Mouse (Mus musculus) Patski (cell line): ENCODE data around the gene Sephs1. TPM values are rescaled to one million over a fixed set of nuclear protein-coding genes. Genes with fewer than 3 reads are reported as not detected.

ENCODE experiments used
- ATAC-seq: fragments of 100-300 bp; one replicate; pipeline ENCODE4 v1.8.0; 2021
- CTCF ChIA-PET: fragments of 350-600 bp; sonication (Branson Sonifier 250); formaldehyde crosslinking; loops from one replicate; lab custom pipeline; 2022; ENCODE audit warnings: inconsistent platforms; lab: Charles Lee
- POLR2A ChIA-PET: fragments of 350-600 bp; sonication (Branson Sonifier 250); formaldehyde crosslinking; loops from one replicate; lab custom pipeline; 2022; ENCODE audit warnings: antibody characterized with exemption, inconsistent platforms; lab: Charles Lee
- DNase-seq: peaks from one replicate; pipeline ENCODE4 v3.0.0-alpha.2; 2011; ENCODE audit warnings: low read depth, low spot score
- H3K27me3 ChIP-seq: fragments of 371-371 bp; one replicate; pipeline ENCODE4 v1.5.1; 2021
- CTCF ChIP-seq: fragments of 100-300 bp; IDR thresholded peaks from one replicate; pipeline ENCODE4 v1.5.1; 2021
- in situ Hi-C: fragments of 300-500 bp; cut with MboI; formaldehyde crosslinking; loops from 3 replicates; pipeline ENCODE4 v1.11.1; 2018; ENCODE audit warnings: low pct_unique_long_range_greater_than_20kb, mixed read lengths
- polyA plus RNA-seq: library from polyadenylated mRNA; unstranded; gene quantifications from one replicate; pipeline ENCODE4 v1.2.3, GENCODE M21; 2021

Sephs1 gene
- polyA plus RNA-seq, 1 experiment from 2014 or later: 46.6 TPM

DNA sequence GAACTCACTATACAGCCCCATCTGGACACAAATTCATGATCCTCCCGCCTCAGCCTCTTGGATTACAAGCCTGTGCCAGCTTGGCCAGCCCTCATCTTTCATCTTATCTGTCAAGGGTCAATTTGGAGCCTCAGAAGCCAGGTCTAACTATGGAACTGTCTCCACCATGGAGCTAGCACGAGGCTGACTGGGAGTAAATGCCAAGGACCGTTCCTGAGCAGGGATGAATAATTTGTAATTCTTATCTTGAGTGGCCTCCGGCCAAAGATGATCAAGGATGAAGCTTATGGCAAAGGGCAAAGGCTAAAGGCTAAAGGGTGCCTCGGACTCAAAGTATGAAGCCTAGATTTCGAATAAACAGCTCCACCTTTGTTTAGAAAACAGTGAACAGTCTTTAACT, 8.0 kb upstream of the Sephs1 start:
- ATAC-seq (no peak), DNase-seq (no peak)
- ChIA-PET POLR2A (interaction anchor here (0.6 kb wide), 1 partner anchor 8 kb away, joined by 3 read pairs; the partner anchor contains the start of gene Sephs1), CTCF (interaction anchor here (0.6 kb wide), 1 partner anchor 310 kb away, joined by 3 read pairs; no protein-coding TSS in a partner anchor)
- TF ChIP-seq CTCF: no peak
- peaks cover 11% of the 10 kb centered on the region for H3K27me3 ChIP-seq
- in situ Hi-C loops: loop anchor here (5.0 to 25.0 kb wide), 2 partner anchors 206 to 661 kb away; no protein-coding TSS in a partner anchor

DNA sequence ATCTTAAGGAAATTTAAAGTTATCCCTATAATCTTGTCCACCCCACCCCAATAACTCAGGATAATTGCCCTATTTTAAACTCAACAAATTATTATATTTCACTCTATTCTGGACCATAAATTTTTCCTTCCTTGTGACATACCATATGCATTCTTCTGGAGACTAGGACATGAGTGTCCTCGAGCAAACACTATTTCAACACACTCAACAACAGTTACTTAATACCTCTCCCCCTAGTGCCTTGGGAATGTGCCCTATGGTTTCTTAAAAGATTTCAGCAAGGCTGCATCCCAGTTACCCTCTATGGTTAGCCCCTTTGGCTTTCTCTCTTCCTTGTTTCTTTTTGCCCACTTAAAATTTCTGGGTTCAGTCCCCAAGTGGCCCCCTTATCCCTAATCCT, 6.3 kb upstream of the Sephs1 start:
- no peak for ATAC-seq
- ChIA-PET CTCF (interaction anchor here (0.6 kb wide), 1 partner anchor 11 kb away, joined by 3 read pairs; no protein-coding TSS in a partner anchor), POLR2A (no interaction called here)
- no peak for DNase-seq
- in situ Hi-C loops: loop anchor here (5.0 kb wide), 1 partner anchor 368 kb away; no protein-coding TSS in a partner anchor
- TF ChIP-seq CTCF: no peak
- H3K27me3 ChIP-seq: peaks cover 2% of the 10 kb centered on the region

- POLR2A ChIA-PET: interaction anchor here (0.5 kb wide), 1 partner anchor 286 kb away, joined by 3 read pairs; no protein-coding TSS in a partner anchor
- no peaks in the 10 kb centered on the region for H3K27me3 ChIP-seq
- DNase-seq (no peak), ATAC-seq (no peak)
- CTCF ChIA-PET: interaction anchor here (0.9 kb wide), 1 partner anchor 11 kb away, joined by 3 read pairs; no protein-coding TSS in a partner anchor
- no peak for TF ChIP-seq CTCF
- in situ Hi-C loops: loop anchor here (5.0 kb wide), 1 partner anchor 369 kb away; no protein-coding TSS in a partner anchor
Measured at GRCm38 (mm10) chr2:4876131-4876530, 5.2 kb upstream of the Sephs1 start.

DNA sequence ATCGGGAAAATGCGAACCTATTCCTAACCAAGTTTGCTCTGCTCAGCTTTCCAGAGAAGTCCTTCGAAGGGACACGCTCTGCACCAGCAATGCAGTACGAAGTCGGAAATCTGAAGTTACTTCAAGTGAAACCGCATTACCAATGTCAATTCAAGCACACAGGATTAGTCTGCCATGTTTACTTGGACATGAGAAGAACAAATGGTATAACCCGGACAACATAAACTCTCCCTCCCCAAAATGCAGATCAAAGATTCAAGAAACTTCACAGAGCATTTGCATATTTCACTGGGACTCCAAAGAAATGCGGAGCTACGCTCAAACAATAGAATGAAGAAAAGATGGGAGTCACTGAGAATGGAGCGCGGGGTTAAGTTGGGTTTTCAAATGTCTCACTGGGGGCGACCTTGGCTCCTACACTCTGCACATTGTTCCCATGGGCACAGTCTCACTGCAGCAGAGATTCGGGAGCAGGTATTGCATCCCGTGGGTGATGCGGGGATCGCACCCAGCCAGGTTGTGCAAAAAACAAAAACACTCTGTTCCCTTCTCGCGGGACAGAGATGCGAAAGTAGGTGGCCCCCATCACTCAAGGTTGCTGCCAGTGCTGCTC, 521 bp upstream of the Sephs1 start:
- in situ Hi-C loops: no loop called here
- no peaks in the 10 kb centered on the region for H3K27me3 ChIP-seq
- ChIA-PET CTCF (interaction anchor here (2.3 kb wide), 1 partner anchor 17 kb away, joined by 7 read pairs; no protein-coding TSS in a partner anchor), POLR2A (interaction anchor here (0.6 kb wide), 2 partner anchors 7 to 9 kb away, joined by 3 read pairs; no protein-coding TSS in a partner anchor)
- no peak for ATAC-seq
- TF ChIP-seq CTCF: no peak
- no peak for DNase-seq

DNA sequence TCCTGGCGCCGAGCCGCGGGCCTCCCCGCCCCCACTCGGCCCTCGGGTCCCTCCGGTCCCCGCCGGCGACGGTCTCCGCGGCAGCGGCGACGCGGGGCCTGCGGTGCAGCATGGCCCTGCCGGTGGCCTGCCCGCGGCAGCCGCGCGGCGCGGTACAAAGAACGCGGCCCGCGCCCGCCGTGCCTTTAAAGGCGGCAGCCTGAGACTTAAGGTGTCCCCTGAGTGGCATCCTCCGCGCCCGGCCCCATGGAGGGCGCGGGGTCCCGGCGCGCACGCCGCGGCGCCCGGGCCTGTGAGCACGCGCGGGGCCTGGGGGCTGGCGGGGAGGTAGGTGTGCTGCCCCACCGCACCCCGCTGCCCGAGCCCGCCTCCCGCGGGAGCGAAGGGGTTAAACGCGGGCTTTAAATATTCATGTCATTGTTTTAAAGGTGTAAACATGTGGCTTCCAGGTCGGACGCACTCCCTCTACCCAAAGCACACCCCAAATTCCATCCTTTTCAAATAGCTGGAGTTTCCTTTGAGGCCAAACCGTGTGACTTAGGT, 956 bp downstream of the Sephs1 start:
- CTCF ChIA-PET: no interaction called here
- ATAC-seq (peak; percentile 45), DNase-seq (no peak)
- no peaks in the 10 kb centered on the region for H3K27me3 ChIP-seq
- POLR2A ChIA-PET: no interaction called here
- in situ Hi-C loops: no loop called here
- TF ChIP-seq CTCF: no peak

DNA sequence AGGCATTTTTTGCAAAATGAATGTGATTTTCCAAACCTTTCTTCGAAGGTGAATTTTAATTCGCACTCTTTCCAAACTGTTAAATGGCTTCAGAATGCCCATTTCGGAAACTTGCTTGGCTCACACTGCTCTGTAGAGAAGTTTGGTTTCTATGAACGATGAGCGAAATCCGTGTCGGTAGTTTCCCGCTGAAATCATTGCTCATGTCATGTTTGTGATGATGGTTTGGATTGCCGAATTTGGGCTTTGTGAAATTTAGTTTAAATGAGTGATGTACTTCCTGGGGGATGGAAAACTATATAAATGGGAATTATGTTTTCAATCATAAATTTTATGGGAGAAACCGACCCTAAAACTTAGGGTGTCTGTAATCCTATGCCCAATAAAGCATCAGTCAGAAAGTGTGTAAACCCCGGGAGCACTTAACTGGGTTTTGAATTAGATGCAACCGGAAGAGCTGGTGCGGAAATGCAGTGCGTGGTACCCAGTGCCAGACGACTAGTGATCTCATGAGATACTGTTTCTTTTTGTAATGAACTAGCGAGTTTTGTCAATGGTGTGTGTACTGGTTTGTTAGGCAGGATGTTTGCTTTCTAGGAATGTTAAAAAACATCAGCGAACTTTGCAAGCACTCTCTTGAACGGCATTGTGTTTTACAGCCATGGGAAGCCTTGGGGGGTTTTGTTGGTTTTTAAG, 1.8 kb downstream of the Sephs1 start:
- in situ Hi-C loops: no loop called here
- ATAC-seq (no peak), DNase-seq (no peak)
- no peaks in the 10 kb centered on the region for H3K27me3 ChIP-seq
- no peak for TF ChIP-seq CTCF
- ChIA-PET POLR2A (no interaction called here), CTCF (no interaction called here)

DNA sequence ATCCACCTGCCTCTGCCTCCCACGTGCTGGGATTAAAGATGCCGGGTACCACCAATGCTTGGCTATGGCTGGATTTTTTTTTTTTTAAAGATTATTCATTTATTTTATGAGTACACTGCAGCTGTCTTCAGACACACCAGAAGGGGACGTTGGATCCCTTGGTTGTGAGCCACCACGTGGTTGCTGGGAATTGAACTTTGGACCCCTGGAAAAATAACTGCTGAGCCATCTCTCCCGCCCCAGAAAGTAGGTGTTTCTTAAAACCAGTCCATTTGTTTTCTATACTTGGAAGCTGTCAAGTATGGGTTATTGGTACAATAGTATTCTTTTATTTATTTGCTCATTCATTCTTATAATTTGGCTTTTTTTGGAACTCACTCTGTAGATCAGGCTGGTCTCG, 5.5 kb downstream of the Sephs1 start:
- CTCF ChIA-PET: interaction anchor here (1.5 kb wide), 1 partner anchor 27 kb away, joined by 3 read pairs; no protein-coding TSS in a partner anchor
- no peaks in the 10 kb centered on the region for H3K27me3 ChIP-seq
- no peak for TF ChIP-seq CTCF
- in situ Hi-C loops: no loop called here
- POLR2A ChIA-PET: interaction anchor here (0.6 to 1.1 kb wide), 2 partner anchors 11 to 425 kb away, joined by 3 to 4 read pairs; no protein-coding TSS in a partner anchor
- ATAC-seq (no peak), DNase-seq (no peak)

DNA sequence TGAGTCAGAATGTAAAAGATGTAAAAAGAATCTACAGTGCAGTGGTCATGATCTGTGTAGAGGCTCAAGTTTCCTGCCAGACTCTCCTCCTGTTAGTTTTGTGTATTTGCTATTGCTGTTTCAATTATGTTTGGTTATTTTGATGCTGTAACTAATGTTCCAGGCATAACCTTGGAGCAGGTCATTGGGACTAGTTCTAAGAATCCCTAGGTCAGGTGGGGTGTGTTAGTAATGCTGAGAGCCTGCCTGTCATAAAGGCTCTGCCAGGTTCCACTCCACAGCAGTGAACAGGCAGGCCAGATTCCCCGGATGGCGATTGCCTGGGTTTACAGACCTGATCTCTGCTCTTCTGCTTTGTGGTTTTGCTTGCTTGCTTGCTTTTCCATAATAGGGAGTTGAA, 14.2 kb downstream of the Sephs1 start:
- POLR2A ChIA-PET: interaction anchor here (0.7 kb wide), 1 partner anchor 893 kb away, joined by 5 read pairs; no protein-coding TSS in a partner anchor
- no peak for ATAC-seq
- no peak for TF ChIP-seq CTCF
- DNase-seq: no peak
- in situ Hi-C loops: no loop called here
- CTCF ChIA-PET: interaction anchor here (1.4 kb wide), 1 partner anchor 11 kb away, joined by 4 read pairs; no protein-coding TSS in a partner anchor
- no peaks in the 10 kb centered on the region for H3K27me3 ChIP-seq

GRCm38 (mm10) chr2:4896970-4897369, 15.6 kb downstream of the Sephs1 start:
- ChIA-PET CTCF (interaction anchor here (1.4 kb wide), 1 partner anchor 12 kb away, joined by 4 read pairs; no protein-coding TSS in a partner anchor), POLR2A (interaction anchor here (0.6 to 1.1 kb wide), 2 partner anchors 11 to 477 kb away, joined by 3 to 4 read pairs; no protein-coding TSS in a partner anchor)
- no peak for DNase-seq
- in situ Hi-C loops: no loop called here
- ATAC-seq: no peak
- no peaks in the 10 kb centered on the region for H3K27me3 ChIP-seq
- TF ChIP-seq CTCF: peak; percentile 52

- CTCF ChIA-PET: interaction anchor here (1.0 kb wide), 1 partner anchor 10 kb away, joined by 3 read pairs; no protein-coding TSS in a partner anchor
- no peaks in the 10 kb centered on the region for H3K27me3 ChIP-seq
- ATAC-seq (no peak), DNase-seq (no peak)
- no peak for TF ChIP-seq CTCF
- in situ Hi-C loops: loop anchor here (25.0 kb wide), 2 partner anchors 487 to 912 kb away; no protein-coding TSS in a partner anchor
- POLR2A ChIA-PET: no interaction called here
Measured at GRCm38 (mm10) chr2:4900624-4901023, 19.3 kb downstream of the Sephs1 start.
